In genomic region chr13:37345823-37346222, GRCm38 (mm10) we compare ENCODE assay signal across 13 mouse cellular contexts. TPM values are rescaled to one million over a fixed set of nuclear protein-coding genes. Genes with fewer than 3 reads are reported as not detected.
DNase-seq lines count a peak whose midpoint lies in the region; ATAC-seq and TF ChIP-seq lines count a peak whose summit lies in the region.
"Had no signal": no experiment of that assay in that cellular context is flagged by ENCODE, and none has a peak within 500 bp of the region (broad histone marks: within the 10 kb centered on the region; RNA-seq: fewer than 3 reads in every experiment).

No protein-coding gene starts in this region.

- in situ Hi-C loops in CH12.LX (cut with MboI; ENCODE audit: low pct_ligation_motif_present, low pct_unique_long_range_greater_than_20kb, low sequenced_read_pairs): no loop called here

- peaks cover 39% of the 10 kb centered on the region for H3K79me2 ChIP-seq in CH12.LX (replicated peaks; ENCODE audit: control insufficient read depth, extremely low read depth, insufficient read depth, poor library complexity, severe bottlenecking)

- H3K4me3 ChIP-seq in liver, embryonic 15.5 days (replicated peaks): no peak overlapping the region
- H3K4me3 ChIP-seq in CH12.LX (replicated peaks in 1 of 3; ENCODE audit: low read depth in 2 of 3, low read length in 2 of 3, poor library complexity in 1 of 3): peak overlapping the region; percentile 63 to 86 (median 63)
- H3K4me3 ChIP-seq: forebrain, embryonic 10.5 days; kidney, embryonic 15.5 days had no signal

- no peak for ATAC-seq in liver, embryonic 15.5 days (ENCODE audit: insufficient read depth)
- peak; percentile 44 for ATAC-seq in inflammation-experienced regulatory T-cells, adult 6 months
- peak; percentile 60 for ATAC-seq in monocyte, adult 5-6 weeks (replicated peaks; ENCODE audit: insufficient number of reproducible peaks, low FRiP score, low TSS enrichment, poor library complexity, severe bottlenecking)

- TF ChIP-seq CTCF in CH12.LX (conservative IDR thresholded peaks at IDR 0.05 in 1 of 2, IDR thresholded peaks at IDR 0.05 in 1 of 2; ENCODE audit: low read depth in 2 of 2, low read length in 2 of 2): no peak; a peak in 1 of 4 replicates

- H3K36me3 ChIP-seq in liver, embryonic 15.5 days (replicated peaks): no peaks in the 10 kb centered on the region
- peaks cover 8 to 28% of the 10 kb centered on the region in 2 experiments for H3K36me3 ChIP-seq in CH12.LX (replicated peaks in 1 of 2; ENCODE audit: control insufficient read depth in 1 of 2, insufficient read depth in 1 of 2, low read length in 1 of 2)
- H3K36me3 ChIP-seq: forebrain, embryonic 10.5 days; kidney, embryonic 15.5 days had no signal

- H3K9me3 ChIP-seq in liver, embryonic 15.5 days (replicated peaks): no peaks in the 10 kb centered on the region
- H3K9me3 ChIP-seq in CH12.LX (replicated peaks; ENCODE audit: low read length): peaks cover 6% of the 10 kb centered on the region
- H3K9me3 ChIP-seq: forebrain, embryonic 10.5 days; kidney, embryonic 15.5 days had no signal

- WGBS in liver, embryonic 15.5 days (ENCODE audit: insufficient replicate concordance): 78% methylated on average over 10 of the region's 10 CpGs

- no peak for TF ChIP-seq EP300 in CH12.LX (IDR thresholded peaks at IDR 0.05; ENCODE audit: low read length)

- 0 out of 2 replicates have a peak overlapping the region, but pooled peaks have one; percentile 29 for H3K27ac ChIP-seq in liver, embryonic 15.5 days (replicated peaks)
- H3K27ac ChIP-seq in CH12.LX (ENCODE audit: insufficient read depth, low read depth): peak overlapping the region; percentile 98
- H3K27ac ChIP-seq: forebrain, embryonic 10.5 days; kidney, embryonic 15.5 days; liver, embryonic 14.5 days had no signal

- DNase-seq in liver (no peak), CH12.LX (ENCODE audit: extremely low read depth) (peak; percentile 84)
- DNase-seq in cerebellum, adult 9-10 months: no peak
- no peak for DNase-seq in cerebellum, adult 8-10 months
- DNase-seq: adrenal gland, adult 8-10 months; retina, postnatal 1 day had no signal

- H3K27me3 ChIP-seq in liver, embryonic 15.5 days: no peaks in the 10 kb centered on the region
- no peaks in the 10 kb centered on the region for H3K27me3 ChIP-seq in CH12.LX (replicated peaks)
- H3K27me3 ChIP-seq: kidney, embryonic 15.5 days had no signal

- dilution Hi-C loops in CH12.LX (cut with MboI; ENCODE audit: extremely low pct_ligation_motif_present, extremely low pct_unique_long_range_greater_than_20kb, low sequenced_read_pairs): no loop called here

- H3K9ac ChIP-seq in liver, embryonic 15.5 days: no peak overlapping the region
- H3K9ac ChIP-seq in CH12.LX (ENCODE audit: insufficient read depth, low read depth): peak overlapping the region; percentile 88
- H3K9ac ChIP-seq: kidney, embryonic 15.5 days; liver, embryonic 14.5 days had no signal

- TF ChIP-seq POLR2A in CH12.LX (IDR thresholded peaks at IDR 0.05; ENCODE audit: low read depth, low read length): peak; percentile 29; the same call in 1 of the 2 replicates

- TF ChIP-seq RAD21 in CH12.LX (IDR thresholded peaks at IDR 0.05; ENCODE audit: low read depth, low read length): no peak

- no peak overlapping the region for H3K4me2 ChIP-seq in liver, embryonic 15.5 days
- H3K4me2 ChIP-seq in CH12.LX (ENCODE audit: insufficient read depth, low read depth, poor library complexity, severe bottlenecking): peak overlapping the region; percentile 57
- H3K4me2 ChIP-seq: kidney, embryonic 15.5 days had no signal

- H3K4me1 ChIP-seq in liver, embryonic 15.5 days (replicated peaks): peaks cover 3% of the 10 kb centered on the region; the same call in 1 of the 2 replicates
- H3K4me1 ChIP-seq in CH12.LX (ENCODE audit: control insufficient read depth in 1 of 2, insufficient read depth in 2 of 2): peaks cover 19 to 42% of the 10 kb centered on the region in 2 experiments
- H3K4me1 ChIP-seq: kidney, embryonic 15.5 days had no signal

TF ChIP-seq in CH12.LX, 34 proteins besides CTCF, POLR2A, EP300 and RAD21:
- TF ChIP-seq MEF2A (IDR thresholded peaks at IDR 0.05; ENCODE audit: borderline replicate concordance, low read depth, low read length) (no peak), SMC3 (IDR thresholded peaks at IDR 0.05; ENCODE audit: low read depth, low read length) (no peak), GABPA (IDR thresholded peaks at IDR 0.05; ENCODE audit: insufficient replicate concordance, low read depth, low read length) (no peak), KAT2A (IDR thresholded peaks at IDR 0.05; ENCODE audit: insufficient replicate concordance, low read length) (no peak), MAFK (IDR thresholded peaks at IDR 0.05; ENCODE audit: insufficient replicate concordance, low read length) (peak; percentile 14; the same call in 1 of the 2 replicates), JUN (IDR thresholded peaks at IDR 0.05; ENCODE audit: insufficient read depth, low read depth, low read length) (no peak), NRF1 (IDR thresholded peaks at IDR 0.05; ENCODE audit: low read depth, low read length) (no peak), JUND (conservative IDR thresholded peaks at IDR 0.05; ENCODE audit: low read depth, low read length) (no peak), ZNF384 (IDR thresholded peaks at IDR 0.05; ENCODE audit: low read depth, low read length) (0 out of 2 replicates have a peak, but pooled peaks have one; percentile 3), ETS1 (conservative IDR thresholded peaks at IDR 0.05; ENCODE audit: low read depth, low read length) (peak; percentile 49; the same call in 1 of the 2 replicates), BHLHE40 (IDR thresholded peaks at IDR 0.05; ENCODE audit: low read depth, low read length) (0 out of 2 replicates have a peak, but pooled peaks have one; percentile 4), MAX (IDR thresholded peaks at IDR 0.05; ENCODE audit: low read length) (no peak; the same call in 1 of the 2 replicates), UBTF (IDR thresholded peaks at IDR 0.05; ENCODE audit: low read depth, low read length) (peak; percentile 51; the same call in 1 of the 2 replicates), ZMIZ1 (IDR thresholded peaks at IDR 0.05; ENCODE audit: low read depth, low read length) (peak; percentile 57; the same call in 1 of the 2 replicates), MYC (IDR thresholded peaks at IDR 0.05; ENCODE audit: low read depth, low read length) (0 out of 2 replicates have a peak, but pooled peaks have one; percentile 28), NELFE (IDR thresholded peaks at IDR 0.05; ENCODE audit: low read depth, low read length) (peak; percentile 59), ELF1 (IDR thresholded peaks at IDR 0.05; ENCODE audit: low read depth, low read length) (no peak; the same call in 1 of the 2 replicates), CHD1 (IDR thresholded peaks at IDR 0.05; ENCODE audit: low read depth, low read length) (no peak), HCFC1 (IDR thresholded peaks at IDR 0.05; ENCODE audit: low read depth, low read length) (no peak), ZKSCAN1 (IDR thresholded peaks at IDR 0.05; ENCODE audit: borderline replicate concordance, low read depth, low read length) (no peak), E2F4 (IDR thresholded peaks at IDR 0.05; ENCODE audit: insufficient replicate concordance, low read depth, low read length) (no peak), MAZ (IDR thresholded peaks at IDR 0.05; ENCODE audit: low read depth, low read length) (0 out of 2 replicates have a peak, but pooled peaks have one; percentile 41), SIN3A (IDR thresholded peaks at IDR 0.05; ENCODE audit: low read length) (peak; percentile 77), USF1 (IDR thresholded peaks at IDR 0.05; ENCODE audit: low read depth, low read length) (no peak), TBP (conservative IDR thresholded peaks at IDR 0.05; ENCODE audit: low read depth, low read length) (peak; percentile 39; the same call in 1 of the 2 replicates), RCOR1 (conservative IDR thresholded peaks at IDR 0.05; ENCODE audit: low read depth, low read length) (no peak), TCF12 (IDR thresholded peaks at IDR 0.05; ENCODE audit: low read depth, low read length) (0 out of 2 replicates have a peak, but pooled peaks have one; percentile 51), POLR2AphosphoS2 (IDR thresholded peaks at IDR 0.05; ENCODE audit: low read depth, low read length) (no peak), CHD2 (IDR thresholded peaks at IDR 0.05; ENCODE audit: low read length) (peak; percentile 29; the same call in 1 of the 2 replicates), ZC3H11A (IDR thresholded peaks at IDR 0.05; ENCODE audit: low read depth, low read length) (no peak), PAX5 (IDR thresholded peaks at IDR 0.05; ENCODE audit: low read length) (no peak), IRF4 (IDR thresholded peaks at IDR 0.05; ENCODE audit: low read depth, low read length) (no peak; the same call in 1 of the 2 replicates), MXI1 (IDR thresholded peaks at IDR 0.05; ENCODE audit: low read depth, low read length) (peak; percentile 67), USF2 (conservative IDR thresholded peaks at IDR 0.05; ENCODE audit: low read depth, low read length) (no peak)

RNA-seq across cellular contexts. Expression of gene Ly86, which starts 0.8 kb away (rescaled TPM):
- 15.6 TPM in 2 replicates for polyA plus RNA-seq in liver, embryonic 15.5 days (2015; fragmentation: Nextera tagmentation; extraction: Ambion mirVana)
- 172 and 242 TPM in 2 replicates for total RNA-seq in CH12.LX (2012; rRNA removed)
- total RNA-seq in CH12.LX (2014; rRNA removed): 374 and 427 TPM in 2 replicates
- polyA plus RNA-seq in CH12.LX (2012; ENCODE audit: insufficient read length, low read depth): 290 and 323 TPM in 2 replicates
- polyA plus RNA-seq in inflammation-experienced regulatory T-cells, adult 6 months (2017; shearing (Covaris generic)): 1 to 10 TPM; 3.7 to 7.8 (median 6.4) TPM
- 105 to 172 TPM (median 135 TPM) in 3 replicates for total RNA-seq in monocyte, adult 5-6 weeks (2017)
- total RNA-seq: MEL had no signal

Comparison
In these comparisons a context has a peak if more than half of its experiments do, and no peak if none do; other contexts are left out.
1. RNA of gene Ly86, which starts 0.8 kb away (polyA plus RNA-seq): 290 to 323 TPM in CH12.LX; 15.6 TPM in liver, embryonic 15.5 days and 3.7 to 7.8 TPM in inflammation-experienced regulatory T-cells, adult 6 months; every median in the first group is over 10 times any median in the second.